ENCODE assay signal across 9 mouse cellular contexts in genomic region chr5:71094776-71095175, GRCm38 (mm10). TPM values are rescaled to one million over a fixed set of nuclear protein-coding genes. Genes with fewer than 3 reads are reported as not detected.
DNase-seq lines count a peak whose midpoint lies in the region; ATAC-seq and TF ChIP-seq lines count a peak whose summit lies in the region.
"Had no signal": no experiment of that assay in that cellular context is flagged by ENCODE, and none has a peak within 500 bp of the region (broad histone marks: within the 10 kb centered on the region; RNA-seq: fewer than 3 reads in every experiment).

No protein-coding gene starts in this region.

- no peak for TF ChIP-seq CTCF in gastrocnemius, adult 2 months (IDR thresholded peaks at IDR 0.05)
- TF ChIP-seq CTCF in lung, embryonic 14.5 days (IDR thresholded peaks at IDR 0.05; ENCODE audit: low read depth): no peak

- H3K4me2 ChIP-seq in lung, embryonic 14.5 days: peak overlapping the region; percentile 97
- peak overlapping the region; percentile 97 for H3K4me2 ChIP-seq in intestine, embryonic 15.5 days (replicated peaks)
- peak overlapping the region; percentile 98 for H3K4me2 ChIP-seq in stomach, embryonic 14.5 days (replicated peaks; ENCODE audit: low read depth, low read length)

- H3K4me1 ChIP-seq in lung, embryonic 14.5 days (ENCODE audit: insufficient read depth): no peaks in the 10 kb centered on the region
- no peaks in the 10 kb centered on the region for H3K4me1 ChIP-seq in intestine, embryonic 15.5 days (replicated peaks)
- H3K4me1 ChIP-seq in stomach, embryonic 14.5 days (ENCODE audit: control insufficient read depth, insufficient read depth, low read length): 0 out of 2 replicates have a peak, but pooled peaks cover 3% of the 10 kb centered on the region

- no peak for DNase-seq in gastrocnemius, adult 2 months
- no peak for DNase-seq in gastrocnemius, postnatal 25 days
- DNase-seq in lung, embryonic 14.5 days: no peak
- no peak for DNase-seq in lung, postnatal 25 days (ENCODE audit: low spot score)
- DNase-seq in adrenal gland, postnatal 36 days: no peak
- no peak for DNase-seq in adrenal gland, postnatal 4 days (ENCODE audit: low spot score in 2 of 2)

- intact Hi-C loops in gastrocnemius, adult 2 months (cut with DNase I): no loop called here

- no peak overlapping the region for H3K27ac ChIP-seq in gastrocnemius, adult 2 months
- no peak overlapping the region for H3K27ac ChIP-seq in lung, embryonic 14.5 days (ENCODE audit: low read depth)
- H3K27ac ChIP-seq in intestine, embryonic 15.5 days: no peak overlapping the region
- H3K27ac ChIP-seq in stomach, embryonic 14.5 days (ENCODE audit: low read length): no peak overlapping the region

- WGBS in lung, embryonic 14.5 days: 21% methylated on average over 10 of the region's 10 CpGs
- 22% methylated on average over 10 of the region's 10 CpGs for WGBS in intestine, embryonic 15.5 days
- 21% methylated on average over 10 of the region's 10 CpGs for WGBS in stomach, embryonic 14.5 days

- no peaks in the 10 kb centered on the region for H3K9me3 ChIP-seq in lung, embryonic 14.5 days (ENCODE audit: low read depth, low read length)
- H3K9me3 ChIP-seq in intestine, embryonic 15.5 days: no peaks in the 10 kb centered on the region
- H3K9me3 ChIP-seq in stomach, embryonic 14.5 days (ENCODE audit: control insufficient read depth, low read depth, low read length): no peaks in the 10 kb centered on the region

- ATAC-seq in lung, embryonic 14.5 days (ENCODE audit: insufficient read depth): no peak
- no peak for ATAC-seq in intestine, embryonic 15.5 days
- ATAC-seq in stomach, embryonic 14.5 days (ENCODE audit: insufficient number of reproducible peaks, insufficient read depth, low FRiP score, low read depth): no peak

- H3K9ac ChIP-seq in lung, embryonic 14.5 days: no peak overlapping the region
- H3K9ac ChIP-seq in intestine, embryonic 15.5 days: no peak overlapping the region
- H3K9ac ChIP-seq in stomach, embryonic 14.5 days (replicated peaks; ENCODE audit: low read depth, low read length): 0 out of 2 replicates have a peak overlapping the region, but pooled peaks have one; percentile 10

- H3K4me3 ChIP-seq in gastrocnemius, adult 2 months: peak overlapping the region; percentile 64
- H3K4me3 ChIP-seq in lung, embryonic 14.5 days (ENCODE audit: low read depth, low read length): peak overlapping the region; percentile 53
- peak overlapping the region; percentile 59 for H3K4me3 ChIP-seq in intestine, embryonic 15.5 days (replicated peaks)
- peak overlapping the region; percentile 62 for H3K4me3 ChIP-seq in stomach, embryonic 14.5 days (ENCODE audit: low read depth, low read length)

- H3K27me3 ChIP-seq in lung, embryonic 14.5 days (ENCODE audit: insufficient read depth, low read length): peaks cover 19% of the 10 kb centered on the region; the same call in 1 of the 2 replicates
- peaks cover 9% of the 10 kb centered on the region for H3K27me3 ChIP-seq in intestine, embryonic 15.5 days (replicated peaks)
- H3K27me3 ChIP-seq in stomach, embryonic 14.5 days (ENCODE audit: control insufficient read depth, insufficient read depth, low read length): no peaks in the 10 kb centered on the region

- no peaks in the 10 kb centered on the region for H3K36me3 ChIP-seq in lung, embryonic 14.5 days (ENCODE audit: insufficient read depth)
- no peaks in the 10 kb centered on the region for H3K36me3 ChIP-seq in intestine, embryonic 15.5 days
- no peaks in the 10 kb centered on the region for H3K36me3 ChIP-seq in stomach, embryonic 14.5 days (ENCODE audit: control insufficient read depth, insufficient read depth, low read length)

RNA-seq across cellular contexts. Expression of gene Gabra2, which starts 0.9 kb away (rescaled TPM):
- under 1 TPM; 0.17 to 0.31 TPM for total RNA-seq in gastrocnemius, adult 2 months (2021)
- under 1 TPM; 0.20 to 0.48 TPM for total RNA-seq in gastrocnemius, postnatal 25 days (2021)
- polyA plus RNA-seq in lung, embryonic 14.5 days (2014; fragmentation: Nextera tagmentation; extraction: Ambion mirVana): 0.12 and 0.23 TPM in 2 replicates
- 2.5 and 2.6 TPM in 2 replicates for polyA plus RNA-seq in intestine, embryonic 15.5 days (2015; fragmentation: Nextera tagmentation; extraction: Ambion mirVana)
- 2.3 and 3.0 TPM in 2 replicates for polyA plus RNA-seq in stomach, embryonic 14.5 days (2014; fragmentation: Nextera tagmentation; extraction: Ambion mirVana)
- total RNA-seq in adrenal gland, postnatal 36 days (2021): under 1 TPM in 1 of 2 experiments, not detected in 1; 0.17 TPM
- under 1 TPM; 0.31 to 0.37 TPM for total RNA-seq in adrenal gland, postnatal 4 days (2021)
- total RNA-seq: neutrophil, adult 5-6 weeks had no signal
